Mouse (Mus musculus) gastrocnemius, adult 8-10 months (tissue): ENCODE results near the gene Il12rb1. TPM values are rescaled to one million over a fixed set of nuclear protein-coding genes. Genes with fewer than 3 reads are reported as not detected.

Experiments
- microRNA-seq: library from miRNA; unstranded; fragments of <30 nt; microRNA quantifications from one replicate; pipeline ENCODE4 v1.2.0, GENCODE M21; 2022
- total RNA-seq, 4 experiments: library from RNA; stranded (reverse); gene quantifications; 2 replicates each; pipeline ENCODE4 v1.2.4; 2022

Il12rb1 gene
- total RNA-seq, 4 experiments from 2014 or later: not detected

Small RNAs within 50 kb of the gene (microRNA-seq; reads per million reads assigned to microRNA genes)
- not detected for gene Mir7240

Other genes starting within 250 kb of the Il12rb1 start
- 1 to 10 TPM; 1.9 to 3.4 (median 2.4) TPM for gene Isyna1, start 214.1 kb upstream of the Il12rb1 start, total RNA-seq
- gene Ssbp4, start 199.6 kb upstream of the Il12rb1 start, total RNA-seq: 10 to 100 TPM in 3 of 4 experiments, 1 to 10 TPM in 1; 8.5 to 19.2 (median 10.4) TPM
- under 1 TPM in 3 of 4 experiments, not detected in 1; 0.17 to 0.49 (median 0.22) TPM for gene Lrrc25, start 192.3 kb upstream of the Il12rb1 start, total RNA-seq
- gene Gdf15, start 176.0 kb upstream of the Il12rb1 start, total RNA-seq: under 1 TPM in 1 of 4 experiments, not detected in 3; 0.24 TPM
- 10 to 100 TPM; 13.6 to 19.0 (median 15.7) TPM for gene Pgpep1, start 148.1 kb upstream of the Il12rb1 start, total RNA-seq
- 10 to 100 TPM; 64.4 to 75.4 (median 70.3) TPM for gene Lsm4, start 135.2 kb upstream of the Il12rb1 start, total RNA-seq
- 10 to 100 TPM; 31.9 to 42.0 (median 38.3) TPM for gene Jund, start 109.5 kb upstream of the Il12rb1 start, total RNA-seq
- gene Iqcn, start 105.0 kb upstream of the Il12rb1 start, total RNA-seq: not detected
- not detected for gene Gm3336, start 89.9 kb upstream of the Il12rb1 start, total RNA-seq
- 1 to 10 TPM in 2 of 4 experiments, under 1 TPM in 2; 0.65 to 2.3 (median 1.1) TPM for gene Pde4c, start 84.7 kb upstream of the Il12rb1 start, total RNA-seq
- gene Rab3a, start 53.8 kb upstream of the Il12rb1 start, total RNA-seq: 10 to 100 TPM; 28.5 to 34.0 (median 32.3) TPM
- gene Mpv17l2, start 47.5 kb upstream of the Il12rb1 start, total RNA-seq: 10 to 100 TPM; 19.7 to 24.6 (median 22.2) TPM
- gene Pik3r2, start 31.7 kb upstream of the Il12rb1 start, total RNA-seq: 10 to 100 TPM; 14.5 to 17.4 (median 16.0) TPM
- 1 to 10 TPM; 1.7 to 4.5 (median 2.4) TPM for gene Mast3, start 3.4 kb upstream of the Il12rb1 start, total RNA-seq
- gene Arrdc2, start 31.3 kb downstream of the Il12rb1 start, total RNA-seq: 100 to 1,000 TPM in 1 of 4 experiments, 10 to 100 TPM in 3; 38.9 to 177 (median 68.9) TPM
- 10 to 100 TPM; 18.0 to 21.5 (median 20.5) TPM for gene Kcnn1, start 54.8 kb downstream of the Il12rb1 start, total RNA-seq
- 10 to 100 TPM; 61.7 to 77.8 (median 67.5) TPM for gene Ccdc124, start 65.5 kb downstream of the Il12rb1 start, total RNA-seq
- not detected for gene Slc5a5, start 84.3 kb downstream of the Il12rb1 start, total RNA-seq
- 1,000 to 10,000 TPM in 2 of 4 experiments, 100 to 1,000 TPM in 2; 935 to 1,159 (median 1,025) TPM for gene Rpl18a, start 89.0 kb downstream of the Il12rb1 start, total RNA-seq
- gene Map1s, start 97.5 kb downstream of the Il12rb1 start, total RNA-seq: 10 to 100 TPM in 3 of 4 experiments, 1 to 10 TPM in 1; 9.2 to 15.9 (median 13.7) TPM